Comparison of ENCODE assay signal across 8 mouse cellular contexts in genomic region chr9:120345651-120346151, GRCm38 (mm10). TPM values are rescaled to one million over a fixed set of nuclear protein-coding genes. Genes with fewer than 3 reads are reported as not detected.
DNase-seq lines count a peak whose midpoint lies in the region; TF ChIP-seq lines count a peak whose summit lies in the region.
"Had no signal": no experiment of that assay in that cellular context is flagged by ENCODE, and none has a peak within 500 bp of the region (broad histone marks: within the 10 kb centered on the region; RNA-seq: fewer than 3 reads in every experiment).

No protein-coding gene starts in this region.

- H3K4me1 ChIP-seq in kidney, adult 2 months (ENCODE audit: control insufficient read depth, insufficient read depth, low read length), result no peaks in the 10 kb centered on the region
- peaks cover 34% of the 10 kb centered on the region for H3K4me1 ChIP-seq in midbrain, embryonic 10.5 days

- no peak overlapping the region for H3K27ac ChIP-seq in kidney, adult 2 months (ENCODE audit: insufficient read depth, low read depth, low read length)
- peak overlapping the region; percentile 81 for H3K27ac ChIP-seq in midbrain, embryonic 10.5 days (replicated peaks)
- H3K27ac ChIP-seq: limb, embryonic 13.5 days had no signal

- peak; percentile 7 for DNase-seq in 3T3-L1 (ENCODE audit: low read depth, low spot score)
- DNase-seq in MN1 (ENCODE audit: low spot score), result peak; percentile 18
- DNase-seq in heart, adult 8-10 months (ENCODE audit: low spot score), result peak; percentile 64
- DNase-seq in kidney, adult 2 months, result peak; percentile 66
- peak; percentile 34 for DNase-seq in midbrain, embryonic 10.5 days (ENCODE audit: low spot score)
- no peak for DNase-seq in thymus, postnatal 0 days (ENCODE audit: low spot score)
- DNase-seq in layer of hippocampus, postnatal 25 days (ENCODE audit: extremely low spot score in 1 of 2, low spot score in 1 of 2), result no peak

- H3K27me3 ChIP-seq in kidney, adult 2 months (replicated peaks; ENCODE audit: control insufficient read depth, insufficient read depth, low read length), result no peaks in the 10 kb centered on the region
- no peaks in the 10 kb centered on the region for H3K27me3 ChIP-seq in midbrain, embryonic 10.5 days (ENCODE audit: low read depth, poor library complexity, severe bottlenecking)
- H3K27me3 ChIP-seq: limb, embryonic 13.5 days had no signal

- H3K4me3 ChIP-seq in kidney, adult 2 months (ENCODE audit: insufficient read depth, low read depth, low read length), result no peak overlapping the region
- H3K4me3 ChIP-seq in midbrain, embryonic 10.5 days, result no peak overlapping the region
- H3K4me3 ChIP-seq: limb, embryonic 13.5 days had no signal

- 18% methylated on average over 5 of the region's 5 CpGs for WGBS in kidney, adult 2 months
- 45% methylated on average over 5 of the region's 5 CpGs for WGBS in midbrain, embryonic 10.5 days

- H3K36me3 ChIP-seq in kidney, adult 2 months (ENCODE audit: control insufficient read depth, insufficient read depth, low read length), result no peaks in the 10 kb centered on the region
- H3K36me3 ChIP-seq in midbrain, embryonic 10.5 days, result no peaks in the 10 kb centered on the region
- H3K36me3 ChIP-seq: limb, embryonic 13.5 days had no signal

- TF ChIP-seq CTCF in kidney, adult 2 months (conservative IDR thresholded peaks at IDR 0.05; ENCODE audit: insufficient read depth, insufficient read length, low read depth, low read length), result no peak

- H3K9me3 ChIP-seq in midbrain, embryonic 10.5 days (replicated peaks), result no peaks in the 10 kb centered on the region
- H3K9me3 ChIP-seq: limb, embryonic 13.5 days had no signal

- TF ChIP-seq POLR2A in kidney, adult 2 months (IDR thresholded peaks at IDR 0.05; ENCODE audit: low read depth, low read length), result no peak

RNA-seq across cellular contexts. Expression of gene Myrip, which starts 44.4 kb away (rescaled TPM):
- total RNA-seq in heart, adult 8-10 months (2022), result 1 to 10 TPM; 5.1 to 6.9 (median 6.3) TPM
- 1.1 and 1.3 TPM in 2 replicates for polyA plus RNA-seq in kidney, adult 2 months (2012; rRNA removed)
- polyA plus RNA-seq in midbrain, embryonic 10.5 days (2016; fragmentation: Nextera tagmentation; extraction: Ambion mirVana), result 0.43 and 0.79 TPM in 2 replicates
- polyA plus RNA-seq in thymus, postnatal 0 days (2015; fragmentation: Nextera tagmentation; extraction: Ambion mirVana), result 0.40 TPM in 1 of 2 replicates, not detected in the other
- 10 to 100 TPM; 49.6 to 52.7 TPM for total RNA-seq in layer of hippocampus, postnatal 25 days (2021)

Comparison
In these comparisons a context has a peak if more than half of its experiments do, and no peak if none do; other contexts are left out.
1. DNase-seq: peak in 3T3-L1 (single experiment), MN1 (single experiment), heart, adult 8-10 months (single experiment), kidney, adult 2 months (single experiment) and midbrain, embryonic 10.5 days (single experiment); none in thymus, postnatal 0 days (single experiment) and layer of hippocampus, postnatal 25 days (0 of 2).